Mouse (Mus musculus) bone marrow, adult 2 months (tissue): ENCODE measurements around the gene Maco1.

ENCODE experiments used
- CTCF ChIP-seq: fragments of 200-500 bp; IDR thresholded peaks from 2 replicates; pipeline ENCODE4 v1.5.1; 2011; ENCODE audit warnings: low read length, control low read depth; ENCODE audit not compliant: control insufficient read depth, insufficient read depth
- POLR2A ChIP-seq: fragments of 200-500 bp; IDR thresholded peaks from 2 replicates; pipeline ENCODE4 v1.6.1; 2011; ENCODE audit warnings: low read depth, mild to moderate bottlenecking, control low read depth, low read length, borderline replicate concordance; ENCODE audit not compliant: control insufficient read depth

GRCm38 (mm10) chr4:134802155-134802554 lies 51.0 kb downstream of the Maco1 start:
- TF ChIP-seq CTCF (no peak), POLR2A (no peak)
